In genomic region chr4:116913318-116913717, GRCm38 (mm10) we compare ENCODE assay signal across 21 mouse cellular contexts. TPM values are rescaled to one million over a fixed set of nuclear protein-coding genes. Genes with fewer than 3 reads are reported as not detected.
DNase-seq lines count a peak whose midpoint lies in the region; ATAC-seq lines count a peak whose summit lies in the region.
"Had no signal": no experiment of that assay in that cellular context is flagged by ENCODE, and none has a peak within 500 bp of the region (broad histone marks: within the 10 kb centered on the region; RNA-seq: fewer than 3 reads in every experiment).

No protein-coding gene starts in this region.

- H3K9me3 ChIP-seq in kidney, embryonic 15.5 days (replicated peaks), result no peaks in the 10 kb centered on the region
- H3K9me3 ChIP-seq in forebrain, embryonic 14.5 days (replicated peaks; ENCODE audit: control insufficient read depth, low read length), result no peaks in the 10 kb centered on the region
- H3K9me3 ChIP-seq: embryonic facial prominence, embryonic 13.5 days; forebrain, embryonic 10.5 days; forebrain, embryonic 13.5 days; hindbrain, embryonic 12.5 days; hindbrain, embryonic 15.5 days had no signal

- no peaks in the 10 kb centered on the region for H3K4me1 ChIP-seq in kidney, embryonic 15.5 days
- H3K4me1 ChIP-seq in forebrain, embryonic 14.5 days (ENCODE audit: control insufficient read depth, insufficient read depth, low read length), result peaks cover 12% of the 10 kb centered on the region

- H3K9ac ChIP-seq in kidney, embryonic 15.5 days, result no peak overlapping the region
- H3K9ac ChIP-seq in forebrain, embryonic 14.5 days (ENCODE audit: low read length), result no peak overlapping the region
- H3K9ac ChIP-seq: embryonic facial prominence, embryonic 13.5 days; forebrain, embryonic 13.5 days; forebrain, postnatal 0 days; hindbrain, embryonic 12.5 days; hindbrain, embryonic 15.5 days had no signal

- no peak overlapping the region for H3K4me2 ChIP-seq in kidney, embryonic 15.5 days
- no peak overlapping the region for H3K4me2 ChIP-seq in forebrain, embryonic 14.5 days (ENCODE audit: low read length)
- H3K4me2 ChIP-seq: embryonic facial prominence, embryonic 13.5 days; forebrain, embryonic 13.5 days; heart, embryonic 11.5 days; hindbrain, embryonic 12.5 days; hindbrain, embryonic 15.5 days had no signal

- no peak for ATAC-seq in kidney, embryonic 15.5 days (replicated peaks; ENCODE audit: low FRiP score)
- peak; percentile 60 for ATAC-seq in common myeloid progenitor, adult 5-6 weeks (replicated peaks; ENCODE audit: low read depth, poor library complexity, severe bottlenecking)
- no peak for ATAC-seq in forebrain, embryonic 14.5 days
- ATAC-seq: activated CD4-positive, CD25-positive, alpha-beta regulatory T cell, adult 4 months; forebrain, embryonic 13.5 days; forebrain, postnatal 0 days had no signal

- H3K36me3 ChIP-seq in kidney, embryonic 15.5 days, result no peaks in the 10 kb centered on the region
- no peaks in the 10 kb centered on the region for H3K36me3 ChIP-seq in forebrain, embryonic 14.5 days (ENCODE audit: control insufficient read depth, insufficient read depth, low read length)
- H3K36me3 ChIP-seq: embryonic facial prominence, embryonic 13.5 days; forebrain, embryonic 10.5 days; hindbrain, embryonic 12.5 days; hindbrain, embryonic 15.5 days had no signal

- no peak overlapping the region for H3K4me3 ChIP-seq in kidney, embryonic 15.5 days (replicated peaks)
- H3K4me3 ChIP-seq in forebrain, embryonic 14.5 days (ENCODE audit: low read depth, low read length), result no peak overlapping the region
- H3K4me3 ChIP-seq: embryonic facial prominence, embryonic 13.5 days; forebrain, embryonic 10.5 days; forebrain, embryonic 13.5 days; gastrocnemius, adult 2 months; hindbrain, embryonic 12.5 days; hindbrain, embryonic 15.5 days had no signal

- H3K27me3 ChIP-seq in kidney, embryonic 15.5 days, result no peaks in the 10 kb centered on the region
- no peaks in the 10 kb centered on the region for H3K27me3 ChIP-seq in forebrain, embryonic 14.5 days (replicated peaks; ENCODE audit: control insufficient read depth, insufficient read depth, low read length)
- H3K27me3 ChIP-seq: embryonic facial prominence, embryonic 13.5 days; forebrain, embryonic 13.5 days; hindbrain, embryonic 12.5 days; hindbrain, embryonic 15.5 days had no signal

- no peak for DNase-seq in kidney, postnatal 36 days
- peak; percentile 20 for DNase-seq in 416B (ENCODE audit: low read depth)
- DNase-seq in heart, adult 18-20 months, result no peak
- no peak for DNase-seq in forebrain, embryonic 14.5 days (ENCODE audit: low spot score)
- DNase-seq: adrenal gland, adult 8-10 months; adrenal gland, postnatal 25 days; cerebellum, adult 11-12 months; cerebellum, adult 8-10 months; cerebellum, postnatal 14 days; forebrain, postnatal 0 days; gastrocnemius, adult 2 months; gastrocnemius, postnatal 14 days had no signal

- 0 out of 2 replicates have a peak overlapping the region, but pooled peaks have one; percentile 6 for H3K27ac ChIP-seq in kidney, embryonic 15.5 days
- H3K27ac ChIP-seq in forebrain, embryonic 14.5 days (ENCODE audit: low read depth, low read length), result no peak overlapping the region
- H3K27ac ChIP-seq: embryonic facial prominence, embryonic 13.5 days; forebrain, embryonic 10.5 days; forebrain, embryonic 13.5 days; gastrocnemius, adult 2 months; hindbrain, embryonic 12.5 days; hindbrain, embryonic 15.5 days had no signal

- WGBS in kidney, embryonic 15.5 days, result 84% methylated on average over 2 of the region's 2 CpGs
- 89% methylated on average over 2 of the region's 2 CpGs for WGBS in forebrain, embryonic 14.5 days

RNA-seq across cellular contexts. Expression of gene Zswim5, which starts 36.1 kb away (rescaled TPM):
- polyA plus RNA-seq in kidney, embryonic 15.5 days (2015; fragmentation: Nextera tagmentation; extraction: Ambion mirVana), result 1.7 TPM in 2 replicates
- total RNA-seq in common myeloid progenitor, adult 5-6 weeks (2017), result 0.09 and 0.39 TPM in 2 replicates
- 1 to 10 TPM in 1 of 2 experiments, under 1 TPM in 1; 0.98 to 1.0 TPM for total RNA-seq in heart, adult 18-20 months (2021)
- polyA plus RNA-seq in forebrain, embryonic 14.5 days (2014; fragmentation: Nextera tagmentation; extraction: Ambion mirVana), result 8.5 and 11.1 TPM in 2 replicates
- polyA plus RNA-seq: activated CD4-positive, CD25-positive, alpha-beta regulatory T cell, adult 4 months had no signal
